Mouse (Mus musculus): ENCODE data around the gene Col8a1.

DNA sequence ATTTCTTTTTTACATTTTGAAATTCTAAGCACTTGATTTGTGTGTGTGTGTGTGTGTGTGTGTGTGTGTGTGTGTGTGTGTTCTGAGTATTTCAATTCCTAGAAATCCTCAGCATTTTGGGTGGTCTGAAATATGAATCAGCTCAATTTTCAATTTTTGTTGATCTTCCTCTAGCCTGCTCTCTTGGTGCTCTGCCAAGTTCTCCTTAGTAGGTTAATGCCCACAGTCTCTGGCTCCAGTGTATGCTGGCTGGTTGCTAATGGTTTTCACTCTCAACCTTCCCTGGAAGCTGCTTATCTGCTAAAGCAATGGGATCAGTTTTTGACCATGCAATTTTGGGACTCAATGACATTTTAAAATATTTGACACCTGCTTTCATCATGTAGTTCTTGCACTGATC is 24.5 kb upstream of the Col8a1 start:
- TF ChIP-seq CTCF (IDR thresholded peaks at IDR 0.05; ENCODE audit: low read depth) (no peak), EP300 (IDR thresholded peaks at IDR 0.05; ENCODE audit: low read depth) (no peak)
